Mouse (Mus musculus) liver, adult 2 months (tissue): ENCODE results near the gene Vps13c. TPM values are rescaled to one million over a fixed set of nuclear protein-coding genes. Genes with fewer than 3 reads are reported as not detected.
A peak's percentile ranks its signal among the peaks of the same experiment; 100 is the strongest.

Source experiments
- DNase-seq: peaks from one replicate; pipeline ENCODE4 v3.0.0-alpha.2; 2011; ENCODE audit warnings: low read depth, low spot score; ENCODE audit errors: extremely low read depth
- H3K27ac ChIP-seq: fragments of 200-500 bp; replicated peaks from 2 replicates; pipeline ENCODE4 v1.5.1; 2012; ENCODE audit warnings: low read depth, mild to moderate bottlenecking, control low read depth, inconsistent platforms, low read length; ENCODE audit not compliant: insufficient read depth
- H3K27me3 ChIP-seq: fragments of 200-500 bp; 2 replicates; pipeline ENCODE4 v1.6.1; 2012; ENCODE audit warnings: mild to moderate bottlenecking, moderate library complexity, low read length, inconsistent platforms; ENCODE audit not compliant: control insufficient read depth, insufficient read depth
- H3K36me3 ChIP-seq: fragments of 200-500 bp; 2 replicates; pipeline ENCODE4 v1.6.1; 2012; ENCODE audit warnings: low read length, inconsistent platforms; ENCODE audit not compliant: control insufficient read depth, insufficient read depth
- H3K4me1 ChIP-seq: fragments of 200-500 bp; 2 replicates; pipeline ENCODE4 v1.6.1; 2011; ENCODE audit warnings: low read length; ENCODE audit not compliant: control insufficient read depth, insufficient read depth
- H3K4me3 ChIP-seq: fragments of 200-500 bp; 2 replicates; pipeline ENCODE4 v1.5.1; 2011; ENCODE audit warnings: low read depth, mild to moderate bottlenecking, control low read depth, low read length, moderate library complexity; ENCODE audit not compliant: insufficient read depth
- H3K79me2 ChIP-seq: fragments of 200-500 bp; 2 replicates; pipeline ENCODE4 v1.6.1; 2012; ENCODE audit warnings: inconsistent platforms, mild to moderate bottlenecking, low read length, moderate library complexity; ENCODE audit not compliant: control insufficient read depth, insufficient read depth
- H3K9ac ChIP-seq: fragments of 200-500 bp; 2 replicates; pipeline ENCODE4 v1.6.1; 2012; ENCODE audit warnings: low read depth, mild to moderate bottlenecking, control low read depth, inconsistent platforms, low read length
- CTCF ChIP-seq: fragments of 200-500 bp; IDR thresholded peaks from 2 replicates; pipeline ENCODE4 v1.5.1; 2011; ENCODE audit warnings: low read depth, low read length, control low read depth
- POLR2A ChIP-seq: fragments of 200-500 bp; IDR thresholded peaks from 2 replicates; pipeline ENCODE4 v1.6.1; 2011; ENCODE audit warnings: low read length, control low read depth; ENCODE audit not compliant: insufficient read depth; ENCODE audit errors: extremely low read depth
- WGBS: fragments of 180-500 bp; shearing (Covaris S2); methylation state at CpG from one replicate; pipeline ENCODE4 v1.1.7; 2018; 5-methylcytosine and 5-hydroxymethylcytosine counted together
- polyA plus RNA-seq: library from polyadenylated mRNA; depleted of rRNA; stranded (reverse); fragments of >200 nt; gene quantifications from 2 replicates; pipeline ENCODE4 v1.2.3, GENCODE M21; 2012; rRNA removed
- total RNA-seq: library from RNA; depleted of rRNA; stranded (reverse); fragments of >200 nt; gene quantifications from 2 replicates; pipeline ENCODE4 v1.2.3, GENCODE M21; 2014; rRNA removed

Vps13c gene
- total and polyA plus RNA-seq, 2 experiments = 4.9 to 29.7 TPM

- Histone ChIP-seq H3K4me3 (no peak overlapping the region), H3K79me2 (no peaks in the 10 kb centered on the region), H3K27ac (no peak overlapping the region), H3K27me3 (no peaks in the 10 kb centered on the region), H3K9ac (no peak overlapping the region), H3K36me3 (no peaks in the 10 kb centered on the region), H3K4me1 (no peaks in the 10 kb centered on the region)
- WGBS = 48% methylated on average over 5 of the region's 5 CpGs
- TF ChIP-seq CTCF (peak; percentile 26), POLR2A (no peak)
- DNase-seq = no peak
Observed at GRCm38 (mm10) chr9:68016255-68016954, 176.2 kb downstream of the Vps13c start.

GRCm38 (mm10) chr9:68020776-68021365, 180.7 kb downstream of the Vps13c start:
- Histone ChIP-seq H3K36me3 (no peaks in the 10 kb centered on the region), H3K4me1 (no peaks in the 10 kb centered on the region), H3K9ac (no peak overlapping the region), H3K4me3 (no peak overlapping the region), H3K79me2 (no peaks in the 10 kb centered on the region), H3K27me3 (no peaks in the 10 kb centered on the region), H3K27ac (no peak overlapping the region)
- no peak for TF ChIP-seq CTCF
- no peak for TF ChIP-seq POLR2A
- WGBS = 81% methylated on average over 8 of the region's 8 CpGs
- no peak for DNase-seq

DNA sequence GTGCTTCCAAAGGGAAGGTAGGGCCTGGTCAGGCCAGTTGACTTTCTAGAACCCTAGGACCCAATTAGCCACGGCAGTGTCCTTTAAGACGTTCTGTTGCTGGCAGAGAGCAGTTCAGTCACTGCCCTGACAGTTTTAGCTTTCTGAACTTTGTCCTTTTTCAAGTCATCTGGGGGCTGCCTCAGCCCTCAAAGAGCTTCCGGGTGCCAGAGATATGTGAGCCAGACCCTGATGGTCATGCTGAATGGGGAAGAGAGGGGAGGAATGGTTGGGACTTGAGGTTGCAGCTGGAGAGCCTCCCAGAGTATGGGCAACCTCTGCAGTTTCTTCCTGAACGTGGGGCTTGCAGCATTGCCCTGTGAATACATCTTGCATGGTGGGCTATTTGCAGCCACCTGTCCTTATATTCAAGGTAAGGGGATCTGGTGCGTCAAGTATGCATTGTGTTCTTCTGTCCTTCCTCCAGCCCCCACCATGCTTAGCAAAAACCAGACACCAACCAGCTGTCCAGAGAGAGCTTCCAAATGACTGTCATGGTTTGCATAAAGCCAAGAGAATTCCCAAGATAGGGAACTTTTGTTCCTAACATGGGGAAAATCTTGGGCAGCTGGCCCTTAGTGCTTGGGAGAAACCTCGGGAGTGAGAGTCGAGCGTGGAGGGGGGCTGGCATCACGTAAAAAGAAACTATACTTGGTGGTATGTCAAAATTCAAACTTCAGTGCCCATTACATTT, 182.3 kb downstream of the Vps13c start:
- DNase-seq = peak; percentile 10
- Histone ChIP-seq H3K9ac (no peak overlapping the region), H3K36me3 (no peaks in the 10 kb centered on the region), H3K27ac (no peak overlapping the region), H3K4me1 (no peaks in the 10 kb centered on the region), H3K79me2 (no peaks in the 10 kb centered on the region), H3K27me3 (no peaks in the 10 kb centered on the region; the same call in 1 of the 2 replicates), H3K4me3 (no peak overlapping the region)
- WGBS = 76% methylated on average over 9 of the region's 9 CpGs
- TF ChIP-seq CTCF (no peak), POLR2A (no peak)

DNA sequence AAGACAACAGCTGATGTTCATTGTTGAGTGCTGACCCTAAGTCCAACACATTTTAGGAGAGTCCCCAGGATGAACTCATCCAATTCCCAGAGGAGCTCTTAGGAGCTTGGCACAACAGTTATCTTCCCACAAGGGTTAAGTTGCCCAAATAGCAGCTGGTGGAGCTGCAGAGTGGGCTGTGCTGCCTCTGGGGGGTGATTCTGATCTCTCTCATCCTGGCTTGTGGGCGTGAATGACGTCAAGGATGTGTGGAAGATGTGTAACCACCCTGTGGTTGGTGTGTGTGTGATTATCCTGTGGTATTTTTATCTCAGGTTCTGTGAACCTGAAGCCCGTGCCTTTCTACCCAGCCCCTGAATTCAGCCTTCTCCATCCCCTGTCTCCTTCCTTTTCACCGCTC, 188.4 kb downstream of the Vps13c start:
- Histone ChIP-seq H3K79me2 (no peaks in the 10 kb centered on the region), H3K27me3 (no peaks in the 10 kb centered on the region; the same call in 1 of the 2 replicates), H3K4me3 (no peak overlapping the region), H3K4me1 (no peaks in the 10 kb centered on the region), H3K27ac (no peak overlapping the region), H3K36me3 (no peaks in the 10 kb centered on the region), H3K9ac (no peak overlapping the region)
- 58% methylated on average over 4 of the region's 4 CpGs for WGBS
- DNase-seq = no peak
- no peak for TF ChIP-seq POLR2A
- no peak for TF ChIP-seq CTCF

GRCm38 (mm10) chr9:68033771-68034170, 193.6 kb downstream of the Vps13c start:
- Histone ChIP-seq H3K36me3 (no peaks in the 10 kb centered on the region), H3K4me1 (no peaks in the 10 kb centered on the region), H3K79me2 (no peaks in the 10 kb centered on the region), H3K9ac (no peak overlapping the region), H3K27ac (no peak overlapping the region), H3K27me3 (peaks cover 3% of the 10 kb centered on the region; the same call in 1 of the 2 replicates), H3K4me3 (no peak overlapping the region)
- no peak for TF ChIP-seq CTCF
- no peak for TF ChIP-seq POLR2A
- no peak for DNase-seq
- WGBS = 72% methylated on average over 5 of the region's 5 CpGs

Other genes starting within 250 kb of the Vps13c start
- gene C2cd4b, start 81.0 kb upstream of the Vps13c start, total RNA-seq = not detected in 2 replicates
- gene C2cd4b, start 81.0 kb upstream of the Vps13c start, polyA plus RNA-seq = not detected in 2 replicates
- gene C2cd4a, start 8.1 kb upstream of the Vps13c start, total RNA-seq = not detected in 2 replicates
- gene C2cd4a, start 8.1 kb upstream of the Vps13c start, polyA plus RNA-seq = 0.07 TPM in 1 of 2 replicates, not detected in the other